Mouse (Mus musculus) liver, embryonic 11.5 days (tissue): ENCODE measurements at regions not wholly inside any gene's neighbourhood (a gene's known extent, or its start where the extent isn't known, plus 50 kb on each side); places are given as distances from the start of the nearest gene placed in this dataset.

Experiments used
- ATAC-seq: fragments of 200-750 bp; cut with Nextera tagmentation; replicated peaks from 2 replicates; pipeline ENCODE4 v1.8.0; 2017; ENCODE audit warnings: moderate number of reproducible peaks, mild to moderate bottlenecking, moderate TSS enrichment, moderate library complexity; ENCODE audit not compliant: low FRiP score
- DNase-seq: peaks from one replicate; pipeline ENCODE4 v3.0.0-alpha.2; 2017; ENCODE audit warnings: low spot score
- H3K27ac ChIP-seq: fragments of 300-500 bp; sonication (generic); 2 replicates; pipeline ENCODE4 v1.5.1; 2014; ENCODE audit warnings: mild to moderate bottlenecking, low read depth, low read length, control low read depth
- H3K27me3 ChIP-seq: fragments of 300-500 bp; sonication (generic); replicated peaks from 2 replicates; pipeline ENCODE4 v1.6.1; 2014; ENCODE audit warnings: low read length, mixed read lengths; ENCODE audit not compliant: control insufficient read depth, insufficient read depth
- H3K36me3 ChIP-seq: fragments of 300-500 bp; sonication (generic); 2 replicates; pipeline ENCODE4 v1.6.1; 2014; ENCODE audit warnings: mild to moderate bottlenecking, low read length, moderate library complexity, mixed read lengths; ENCODE audit not compliant: control insufficient read depth, insufficient read depth
- H3K4me1 ChIP-seq: fragments of 300-500 bp; sonication (generic); replicated peaks from 2 replicates; pipeline ENCODE4 v1.6.1; 2014; ENCODE audit warnings: low read length, mixed read lengths; ENCODE audit not compliant: control insufficient read depth, insufficient read depth
- H3K4me2 ChIP-seq: fragments of 300-500 bp; sonication (generic); 2 replicates; pipeline ENCODE4 v1.6.1; 2014; ENCODE audit warnings: mild to moderate bottlenecking, control low read depth, moderate library complexity
- H3K4me3 ChIP-seq: fragments of 300-500 bp; sonication (generic); 2 replicates; pipeline ENCODE4 v1.5.1; 2014; ENCODE audit warnings: low read depth, low read length, control low read depth
- H3K9ac ChIP-seq: fragments of 300-500 bp; sonication (generic); 2 replicates; pipeline ENCODE4 v1.6.1; 2014; ENCODE audit warnings: low read depth, low read length, control low read depth
- H3K9me3 ChIP-seq: fragments of 300-500 bp; sonication (generic); 2 replicates; pipeline ENCODE4 v1.6.1; 2016; ENCODE audit warnings: low read length, inconsistent platforms, mixed read lengths; ENCODE audit not compliant: control insufficient read depth
- WGBS: fragments of 180-500 bp; shearing (Covaris S2); extraction: QIAGEN DNeasy Blood & Tissue Kit; methylation state at CpG from one replicate; pipeline ENCODE4 v1.1.7; 2014; 5-methylcytosine and 5-hydroxymethylcytosine counted together

DNA sequence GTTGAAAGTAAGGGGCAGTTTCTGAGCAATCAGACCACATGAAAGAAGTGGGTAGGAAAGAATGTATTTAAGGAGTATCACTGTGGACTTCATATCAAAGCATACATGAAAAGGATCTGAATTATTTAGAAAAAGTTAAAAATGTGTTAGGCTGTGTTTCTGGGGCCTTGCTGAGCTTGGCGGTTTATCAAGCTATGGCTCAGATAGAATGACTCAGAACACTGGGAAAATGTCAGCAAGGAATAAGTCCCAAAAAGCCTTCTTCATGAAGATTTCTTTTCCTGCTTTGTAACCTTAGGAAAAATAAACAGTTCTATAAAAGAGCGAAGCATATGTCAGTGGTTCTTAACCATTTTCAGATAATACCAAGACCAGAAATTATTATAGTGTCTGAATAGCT, 56.0 kb upstream of the Plxna4 start:
- no peak overlapping the region for H3K9ac ChIP-seq
- DNase-seq (no peak), ATAC-seq (no peak)
- no peaks in the 10 kb centered on the region for H3K9me3 ChIP-seq
- 77% methylated on average over 2 of the region's 2 CpGs for WGBS
- no peak overlapping the region for H3K27ac ChIP-seq
- no peak overlapping the region for H3K4me3 ChIP-seq
- no peaks in the 10 kb centered on the region for H3K4me1 ChIP-seq
- H3K36me3 ChIP-seq: no peaks in the 10 kb centered on the region
- no peak overlapping the region for H3K4me2 ChIP-seq
- no peaks in the 10 kb centered on the region for H3K27me3 ChIP-seq

DNA sequence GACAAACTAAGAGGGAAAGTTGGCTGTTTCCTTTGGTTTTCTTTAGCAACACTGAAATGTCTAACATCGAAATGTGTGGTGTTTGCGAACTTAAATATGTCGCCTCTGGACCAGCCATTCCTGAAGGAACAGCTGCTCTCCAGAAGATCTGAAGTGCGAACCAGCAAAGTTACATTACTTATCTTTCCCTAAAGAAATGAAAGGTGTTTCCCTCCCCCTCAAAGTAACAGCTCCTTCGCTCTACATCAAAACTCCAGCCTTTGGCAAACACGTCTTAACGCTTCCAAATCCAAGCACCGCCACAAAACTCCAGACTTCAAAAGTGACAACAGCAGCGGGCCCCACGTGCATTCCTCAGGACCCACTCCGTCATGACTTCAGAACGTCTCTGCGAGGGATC, 50.9 kb upstream of the Plxna4 start:
- WGBS: 79% methylated on average over 13 of the region's 13 CpGs
- H3K4me1 ChIP-seq: no peaks in the 10 kb centered on the region
- H3K4me3 ChIP-seq: no peak overlapping the region
- no peak overlapping the region for H3K9ac ChIP-seq
- H3K27ac ChIP-seq: no peak overlapping the region
- no peak for DNase-seq
- no peak for ATAC-seq
- H3K36me3 ChIP-seq: no peaks in the 10 kb centered on the region
- H3K9me3 ChIP-seq: no peaks in the 10 kb centered on the region
- H3K27me3 ChIP-seq: no peaks in the 10 kb centered on the region
- no peak overlapping the region for H3K4me2 ChIP-seq
